Mouse (Mus musculus): ENCODE measurements around the gene Hpdl. TPM values are rescaled to one million over a fixed set of nuclear protein-coding genes. Genes with fewer than 3 reads are reported as not detected.

Gene Hpdl
- polyA plus RNA-seq, 1 experiment = 0.58 TPM

DNA sequence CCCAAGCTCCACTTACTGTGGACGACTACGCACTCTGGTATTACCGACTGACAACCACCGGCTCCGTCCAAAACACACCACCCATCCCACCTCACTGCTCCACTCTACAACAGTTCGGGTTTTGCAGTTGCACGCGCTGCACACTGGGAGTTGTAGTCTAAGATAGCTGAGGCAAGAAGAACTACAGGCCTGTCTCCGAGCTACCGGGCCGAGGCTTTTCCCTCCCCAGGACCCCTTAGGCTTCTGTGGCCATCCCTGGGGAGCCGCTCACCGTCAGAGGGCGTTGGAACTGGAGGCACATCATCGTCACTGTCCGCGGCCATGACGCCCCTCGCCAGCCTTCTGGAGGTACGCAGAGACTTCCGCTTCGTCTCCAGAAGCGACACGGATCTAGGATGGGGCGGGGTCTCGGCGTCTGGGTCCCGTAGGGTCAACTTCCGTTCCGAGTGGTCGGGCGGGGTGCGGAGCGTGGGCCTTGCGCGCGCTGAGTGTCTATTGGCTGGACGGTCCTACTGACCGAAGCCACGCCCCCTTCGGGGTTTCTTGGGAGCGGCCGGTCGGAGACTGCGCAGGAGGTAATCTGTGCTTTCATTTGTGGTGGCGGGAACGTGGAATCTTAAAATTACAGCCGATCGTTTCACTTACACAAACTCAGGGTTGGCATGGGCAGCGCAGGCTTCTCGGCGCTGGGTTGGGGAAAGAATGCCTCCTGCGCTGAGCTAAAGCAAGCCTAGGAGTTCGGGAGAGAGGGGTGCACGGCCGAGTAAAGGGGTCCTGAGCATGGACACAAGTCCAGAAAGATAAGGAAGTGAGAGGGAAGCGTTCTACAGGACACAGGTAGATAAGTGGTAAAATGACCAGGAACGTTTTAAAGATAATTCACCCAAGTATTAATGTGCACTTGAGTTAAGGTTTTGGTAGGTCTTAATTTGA is 14.0 kb downstream of the Hpdl start, which contains the start of the genes Toe1 and Mutyh:
TSS of gene Toe1 (minus strand) at position 444 of the 933 bp plus-strand sequence.
TSS of gene Mutyh (plus strand) at position 527 of the 933 bp plus-strand sequence.
- H3K27ac ChIP-seq (ENCODE audit: control insufficient read depth, insufficient read depth, low read length) = peak within 1 kb of the TSS; percentile 50
- peaks cover 22% of the 10 kb centered on the region for H3K36me3 ChIP-seq (ENCODE audit: control insufficient read depth, insufficient read depth, low read length)
- WGBS = under 1% methylated on average over 58 of the region's 58 CpGs
- peak; percentile 92 for DNase-seq
- peak within 1 kb of the TSS; percentile 67 for H3K4me3 ChIP-seq (ENCODE audit: control insufficient read depth, insufficient read depth, low read length)
- H3K4me1 ChIP-seq (replicated peaks; ENCODE audit: control insufficient read depth, insufficient read depth, low read length) = peaks cover 7% of the 10 kb centered on the region
- TF ChIP-seq POLR2A (IDR thresholded peaks at IDR 0.05; ENCODE audit: control insufficient read depth, extremely low read depth, insufficient read depth, low read length, poor library complexity) (peak; percentile 68; the same call in 1 of the 2 replicates), CTCF (IDR thresholded peaks at IDR 0.05; ENCODE audit: borderline replicate concordance, control insufficient read depth, extremely low read depth, insufficient read depth, low read length, poor library complexity) (peak; percentile 61; the same call in 1 of the 2 replicates)
- no peaks in the 10 kb centered on the region for H3K27me3 ChIP-seq (ENCODE audit: control insufficient read depth, insufficient read depth, low read length)

DNA sequence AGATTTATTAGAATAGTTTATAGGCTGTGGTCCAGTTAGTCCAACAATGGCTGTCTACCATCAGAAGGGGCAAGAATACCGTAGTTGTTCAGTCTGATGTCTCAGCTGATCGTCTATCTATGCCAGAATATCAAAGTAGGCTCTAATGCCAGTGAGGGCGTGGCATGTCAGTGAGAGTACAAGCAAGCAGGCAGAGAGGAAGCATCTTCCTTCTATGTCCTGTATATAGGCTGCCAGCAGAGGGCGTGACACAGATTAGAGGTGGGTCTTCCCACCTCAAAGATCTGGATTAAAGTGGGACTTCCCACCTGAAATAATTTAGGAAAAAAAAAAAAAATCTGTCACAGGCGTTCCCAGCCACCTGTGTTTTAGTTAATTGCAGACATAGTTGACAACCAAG is 21.6 kb downstream of the Hpdl start:
- DNase-seq = peak; percentile 31
- Histone ChIP-seq H3K36me3 (ENCODE audit: control insufficient read depth, insufficient read depth, low read length) (peaks cover 16% of the 10 kb centered on the region), H3K4me3 (ENCODE audit: control insufficient read depth, insufficient read depth, low read length) (no peak overlapping the region), H3K27ac (ENCODE audit: control insufficient read depth, insufficient read depth, low read length) (no peak overlapping the region), H3K27me3 (ENCODE audit: control insufficient read depth, insufficient read depth, low read length) (no peaks in the 10 kb centered on the region), H3K4me1 (replicated peaks; ENCODE audit: control insufficient read depth, insufficient read depth, low read length) (no peaks in the 10 kb centered on the region)
- TF ChIP-seq POLR2A (IDR thresholded peaks at IDR 0.05; ENCODE audit: control insufficient read depth, extremely low read depth, insufficient read depth, low read length, poor library complexity) (no peak), CTCF (IDR thresholded peaks at IDR 0.05; ENCODE audit: borderline replicate concordance, control insufficient read depth, extremely low read depth, insufficient read depth, low read length, poor library complexity) (no peak)
- 37% methylated on average over 5 of the region's 5 CpGs for WGBS

DNA sequence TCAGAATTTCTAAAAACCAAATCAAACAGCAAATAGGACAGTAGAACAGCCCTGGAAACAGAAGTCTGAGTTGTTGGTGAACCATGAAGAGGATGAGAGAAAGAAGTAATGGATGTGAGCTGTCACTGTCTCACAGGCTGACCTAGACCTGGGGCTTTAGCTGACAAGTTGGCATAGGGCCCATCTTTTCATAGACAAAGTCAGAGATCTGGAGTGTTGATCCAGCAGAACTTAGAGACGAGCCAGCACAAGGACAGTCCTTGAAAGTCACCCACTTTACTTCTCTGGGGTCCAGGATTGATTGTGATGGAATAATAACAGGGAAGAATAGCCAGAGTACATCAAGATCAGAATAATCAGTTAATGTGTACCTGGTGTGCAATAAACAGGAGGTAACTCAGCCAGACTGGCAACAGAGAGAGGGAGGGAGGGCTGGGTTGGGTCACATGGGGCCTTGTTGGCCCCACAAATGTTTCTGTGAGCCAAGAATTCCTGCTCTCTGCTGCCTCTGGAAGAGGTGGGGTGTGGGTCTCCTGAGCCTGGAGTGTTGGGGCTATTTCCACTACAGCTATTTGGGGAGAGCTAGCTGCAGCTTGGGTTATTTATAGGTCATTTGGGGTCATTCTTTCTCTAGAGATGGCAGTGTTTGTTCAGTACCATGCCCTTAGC is 24.9 kb downstream of the Hpdl start:
- no peaks in the 10 kb centered on the region for H3K27me3 ChIP-seq (ENCODE audit: control insufficient read depth, insufficient read depth, low read length)
- no peak overlapping the region for H3K27ac ChIP-seq (ENCODE audit: control insufficient read depth, insufficient read depth, low read length)
- no peaks in the 10 kb centered on the region for H3K36me3 ChIP-seq (ENCODE audit: control insufficient read depth, insufficient read depth, low read length)
- H3K4me3 ChIP-seq (ENCODE audit: control insufficient read depth, insufficient read depth, low read length) = no peak overlapping the region
- WGBS = 97% methylated on average over 1 of the region's 1 CpGs
- H3K4me1 ChIP-seq (replicated peaks; ENCODE audit: control insufficient read depth, insufficient read depth, low read length) = no peaks in the 10 kb centered on the region
- TF ChIP-seq POLR2A (IDR thresholded peaks at IDR 0.05; ENCODE audit: control insufficient read depth, extremely low read depth, insufficient read depth, low read length, poor library complexity) = no peak
- TF ChIP-seq CTCF (IDR thresholded peaks at IDR 0.05; ENCODE audit: borderline replicate concordance, control insufficient read depth, extremely low read depth, insufficient read depth, low read length, poor library complexity) = no peak
- DNase-seq = no peak

DNA sequence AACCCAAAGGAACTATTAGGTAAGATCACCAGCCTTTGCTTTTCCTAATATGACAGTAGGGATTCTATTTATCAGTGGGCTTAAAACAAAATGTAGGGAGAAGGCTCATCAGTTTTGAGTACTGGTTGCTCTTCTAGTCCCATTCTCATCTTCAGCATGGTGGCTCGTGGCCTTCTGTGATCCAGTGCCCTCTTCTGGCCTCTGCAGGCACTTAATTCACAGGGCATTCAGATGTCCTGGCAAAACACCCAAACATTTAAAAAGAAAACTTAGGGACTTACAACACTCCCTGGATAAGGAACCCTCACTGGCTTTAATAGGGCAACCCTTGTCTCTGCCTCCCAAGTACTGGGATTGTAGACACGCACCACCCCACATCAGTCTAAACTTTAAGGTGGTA is 27.2 kb downstream of the Hpdl start:
- TF ChIP-seq CTCF (IDR thresholded peaks at IDR 0.05; ENCODE audit: borderline replicate concordance, control insufficient read depth, extremely low read depth, insufficient read depth, low read length, poor library complexity) (no peak), POLR2A (IDR thresholded peaks at IDR 0.05; ENCODE audit: control insufficient read depth, extremely low read depth, insufficient read depth, low read length, poor library complexity) (no peak)
- no peaks in the 10 kb centered on the region for H3K27me3 ChIP-seq (ENCODE audit: control insufficient read depth, insufficient read depth, low read length)
- H3K4me3 ChIP-seq (ENCODE audit: control insufficient read depth, insufficient read depth, low read length) = no peak overlapping the region
- H3K4me1 ChIP-seq (replicated peaks; ENCODE audit: control insufficient read depth, insufficient read depth, low read length) = no peaks in the 10 kb centered on the region
- 85% methylated on average over 2 of the region's 2 CpGs for WGBS
- H3K27ac ChIP-seq (ENCODE audit: control insufficient read depth, insufficient read depth, low read length) = no peak overlapping the region
- no peaks in the 10 kb centered on the region for H3K36me3 ChIP-seq (ENCODE audit: control insufficient read depth, insufficient read depth, low read length)
- DNase-seq = no peak

DNA sequence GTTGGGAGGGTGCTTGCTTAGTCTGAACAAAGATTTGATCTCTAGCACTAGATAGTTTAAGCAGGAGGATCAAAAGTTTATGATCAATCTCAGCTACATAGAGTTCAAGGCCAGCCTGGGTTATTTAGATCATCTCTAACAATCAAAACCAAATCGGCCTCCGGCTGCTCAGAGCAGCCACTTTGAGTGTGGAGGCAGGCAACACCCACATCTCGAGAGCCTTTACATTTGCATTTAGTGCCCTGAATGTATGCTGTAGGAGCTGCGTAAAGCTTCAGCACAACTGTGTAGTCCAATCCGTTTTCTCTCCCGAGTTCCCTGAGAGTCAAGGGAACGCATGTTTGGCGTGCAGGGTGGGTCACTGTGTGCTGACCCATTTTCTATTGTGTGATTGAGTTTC is 29.1 kb downstream of the Hpdl start:
- H3K4me3 ChIP-seq (ENCODE audit: control insufficient read depth, insufficient read depth, low read length) = no peak overlapping the region
- 94% methylated on average over 8 of the region's 8 CpGs for WGBS
- TF ChIP-seq POLR2A (IDR thresholded peaks at IDR 0.05; ENCODE audit: control insufficient read depth, extremely low read depth, insufficient read depth, low read length, poor library complexity) = no peak
- TF ChIP-seq CTCF (IDR thresholded peaks at IDR 0.05; ENCODE audit: borderline replicate concordance, control insufficient read depth, extremely low read depth, insufficient read depth, low read length, poor library complexity) = no peak
- DNase-seq = no peak
- H3K4me1 ChIP-seq (replicated peaks; ENCODE audit: control insufficient read depth, insufficient read depth, low read length) = no peaks in the 10 kb centered on the region
- no peaks in the 10 kb centered on the region for H3K36me3 ChIP-seq (ENCODE audit: control insufficient read depth, insufficient read depth, low read length)
- no peaks in the 10 kb centered on the region for H3K27me3 ChIP-seq (ENCODE audit: control insufficient read depth, insufficient read depth, low read length)
- no peak overlapping the region for H3K27ac ChIP-seq (ENCODE audit: control insufficient read depth, insufficient read depth, low read length)

DNA sequence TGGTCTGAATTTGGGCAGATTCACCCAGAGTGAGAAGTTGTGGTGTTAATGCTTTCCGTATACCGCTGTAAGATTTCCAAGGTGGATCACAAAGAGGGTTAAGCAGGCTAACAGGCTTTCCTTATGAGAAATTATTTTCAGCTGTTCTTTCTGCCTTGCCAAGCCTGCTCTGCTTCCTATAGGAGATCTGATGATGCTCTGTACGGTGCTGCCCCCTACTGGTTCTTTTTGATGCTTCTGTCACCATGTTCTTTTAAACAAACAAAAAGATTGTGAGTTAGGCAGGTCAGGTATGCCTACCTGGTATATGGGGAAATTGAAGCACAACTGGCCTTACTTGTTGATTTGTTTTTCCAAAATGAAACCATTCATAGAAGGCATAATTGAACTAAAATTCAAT is 32.6 kb downstream of the Hpdl start:
- Histone ChIP-seq H3K27me3 (ENCODE audit: control insufficient read depth, insufficient read depth, low read length) (no peaks in the 10 kb centered on the region), H3K27ac (ENCODE audit: control insufficient read depth, insufficient read depth, low read length) (no peak overlapping the region), H3K4me1 (replicated peaks; ENCODE audit: control insufficient read depth, insufficient read depth, low read length) (no peaks in the 10 kb centered on the region), H3K4me3 (ENCODE audit: control insufficient read depth, insufficient read depth, low read length) (no peak overlapping the region), H3K36me3 (ENCODE audit: control insufficient read depth, insufficient read depth, low read length) (no peaks in the 10 kb centered on the region)
- WGBS = 29% methylated on average over 3 of the region's 3 CpGs
- TF ChIP-seq CTCF (IDR thresholded peaks at IDR 0.05; ENCODE audit: borderline replicate concordance, control insufficient read depth, extremely low read depth, insufficient read depth, low read length, poor library complexity) = no peak
- no peak for TF ChIP-seq POLR2A (IDR thresholded peaks at IDR 0.05; ENCODE audit: control insufficient read depth, extremely low read depth, insufficient read depth, low read length, poor library complexity)
- DNase-seq = peak; percentile 78

Data from thymus, adult 2 months (tissue).